Mouse (Mus musculus) liver, adult 2 months (tissue): ENCODE data around the gene Cacna1i. TPM values are rescaled to one million over a fixed set of nuclear protein-coding genes. Genes with fewer than 3 reads are reported as not detected.

Experiments
- DNase-seq: peaks from one replicate; pipeline ENCODE4 v3.0.0-alpha.2; 2011; ENCODE audit warnings: low read depth, low spot score; ENCODE audit errors: extremely low read depth
- H3K27ac ChIP-seq: fragments of 200-500 bp; replicated peaks from 2 replicates; pipeline ENCODE4 v1.5.1; 2012; ENCODE audit warnings: low read depth, mild to moderate bottlenecking, control low read depth, inconsistent platforms, low read length; ENCODE audit not compliant: insufficient read depth
- H3K27me3 ChIP-seq: fragments of 200-500 bp; 2 replicates; pipeline ENCODE4 v1.6.1; 2012; ENCODE audit warnings: mild to moderate bottlenecking, moderate library complexity, low read length, inconsistent platforms; ENCODE audit not compliant: control insufficient read depth, insufficient read depth
- H3K36me3 ChIP-seq: fragments of 200-500 bp; 2 replicates; pipeline ENCODE4 v1.6.1; 2012; ENCODE audit warnings: low read length, inconsistent platforms; ENCODE audit not compliant: control insufficient read depth, insufficient read depth
- H3K4me1 ChIP-seq: fragments of 200-500 bp; 2 replicates; pipeline ENCODE4 v1.6.1; 2011; ENCODE audit warnings: low read length; ENCODE audit not compliant: control insufficient read depth, insufficient read depth
- H3K4me3 ChIP-seq: fragments of 200-500 bp; 2 replicates; pipeline ENCODE4 v1.5.1; 2011; ENCODE audit warnings: low read depth, mild to moderate bottlenecking, control low read depth, low read length, moderate library complexity; ENCODE audit not compliant: insufficient read depth
- H3K79me2 ChIP-seq: fragments of 200-500 bp; 2 replicates; pipeline ENCODE4 v1.6.1; 2012; ENCODE audit warnings: inconsistent platforms, mild to moderate bottlenecking, low read length, moderate library complexity; ENCODE audit not compliant: control insufficient read depth, insufficient read depth
- H3K9ac ChIP-seq: fragments of 200-500 bp; 2 replicates; pipeline ENCODE4 v1.6.1; 2012; ENCODE audit warnings: low read depth, mild to moderate bottlenecking, control low read depth, inconsistent platforms, low read length
- CTCF ChIP-seq: fragments of 200-500 bp; IDR thresholded peaks from 2 replicates; pipeline ENCODE4 v1.5.1; 2011; ENCODE audit warnings: low read depth, low read length, control low read depth
- POLR2A ChIP-seq: fragments of 200-500 bp; IDR thresholded peaks from 2 replicates; pipeline ENCODE4 v1.6.1; 2011; ENCODE audit warnings: low read length, control low read depth; ENCODE audit not compliant: insufficient read depth; ENCODE audit errors: extremely low read depth
- WGBS: fragments of 180-500 bp; shearing (Covaris S2); methylation state at CpG from one replicate; pipeline ENCODE4 v1.1.7; 2018; 5-methylcytosine and 5-hydroxymethylcytosine counted together
- polyA plus RNA-seq: library from polyadenylated mRNA; depleted of rRNA; stranded (reverse); fragments of >200 nt; gene quantifications from 2 replicates; pipeline ENCODE4 v1.2.3, GENCODE M21; 2012
- total RNA-seq: library from RNA; depleted of rRNA; stranded (reverse); fragments of >200 nt; gene quantifications from 2 replicates; pipeline ENCODE4 v1.2.3, GENCODE M21; 2014

Cacna1i gene
- total and polyA plus RNA-seq, 2 experiments: under 0.01 to 0.09 TPM

- H3K4me1 ChIP-seq: no peaks in the 10 kb centered on the region; the same call in 1 of the 2 replicates
- no peak overlapping the region for H3K9ac ChIP-seq
- no peaks in the 10 kb centered on the region for H3K79me2 ChIP-seq
- 42% methylated on average over 10 of the region's 10 CpGs for WGBS
- no peak overlapping the region for H3K27ac ChIP-seq
- peak; percentile 24 for DNase-seq
- H3K27me3 ChIP-seq: no peaks in the 10 kb centered on the region
- TF ChIP-seq CTCF: no peak
- TF ChIP-seq POLR2A: no peak
- no peaks in the 10 kb centered on the region for H3K36me3 ChIP-seq
- no peak overlapping the region for H3K4me3 ChIP-seq
Observed at GRCm38 (mm10) chr15:80343031-80343430, 56.0 kb downstream of the Cacna1i start.

- H3K9ac ChIP-seq: no peak overlapping the region
- H3K27ac ChIP-seq: no peak overlapping the region
- DNase-seq: no peak
- TF ChIP-seq POLR2A (no peak), CTCF (no peak)
- no peak overlapping the region for H3K4me3 ChIP-seq
- no peaks in the 10 kb centered on the region for H3K79me2 ChIP-seq
- H3K36me3 ChIP-seq: no peaks in the 10 kb centered on the region
- 95% methylated on average over 5 of the region's 5 CpGs for WGBS
- no peaks in the 10 kb centered on the region; the same call in 1 of the 2 replicates for H3K4me1 ChIP-seq
- H3K27me3 ChIP-seq: no peaks in the 10 kb centered on the region
Observed at GRCm38 (mm10) chr15:80343731-80344130, 56.7 kb downstream of the Cacna1i start.

GRCm38 (mm10) chr15:80346510-80346909 is 59.5 kb downstream of the Cacna1i start:
- Histone ChIP-seq H3K9ac (no peak overlapping the region), H3K27ac (no peak overlapping the region), H3K36me3 (no peaks in the 10 kb centered on the region), H3K4me3 (no peak overlapping the region), H3K4me1 (no peaks in the 10 kb centered on the region; the same call in 1 of the 2 replicates), H3K79me2 (no peaks in the 10 kb centered on the region), H3K27me3 (no peaks in the 10 kb centered on the region; the same call in 1 of the 2 replicates)
- no peak for TF ChIP-seq POLR2A
- no peak for TF ChIP-seq CTCF
- DNase-seq: no peak
- WGBS: 91% methylated on average over 7 of the region's 7 CpGs

- DNase-seq: no peak
- H3K27me3 ChIP-seq: no peaks in the 10 kb centered on the region; the same call in 1 of the 2 replicates
- no peak overlapping the region for H3K27ac ChIP-seq
- 74% methylated on average over 5 of the region's 5 CpGs for WGBS
- H3K36me3 ChIP-seq: no peaks in the 10 kb centered on the region
- no peak for TF ChIP-seq POLR2A
- no peak for TF ChIP-seq CTCF
- no peaks in the 10 kb centered on the region for H3K79me2 ChIP-seq
- no peak overlapping the region for H3K4me3 ChIP-seq
- H3K9ac ChIP-seq: no peak overlapping the region
- no peaks in the 10 kb centered on the region for H3K4me1 ChIP-seq
Observed at GRCm38 (mm10) chr15:80350431-80350830, 63.4 kb downstream of the Cacna1i start.

- Histone ChIP-seq H3K4me3 (no peak overlapping the region), H3K36me3 (no peaks in the 10 kb centered on the region), H3K79me2 (no peaks in the 10 kb centered on the region), H3K4me1 (no peaks in the 10 kb centered on the region), H3K9ac (no peak overlapping the region), H3K27me3 (no peaks in the 10 kb centered on the region), H3K27ac (no peak overlapping the region)
- no peak for DNase-seq
- 86% methylated on average over 19 of the region's 19 CpGs for WGBS
- TF ChIP-seq POLR2A: no peak
- TF ChIP-seq CTCF: no peak
Observed at GRCm38 (mm10) chr15:80358798-80359197, 71.8 kb downstream of the Cacna1i start.

- no peak overlapping the region for H3K9ac ChIP-seq
- 96% methylated on average over 15 of the region's 15 CpGs for WGBS
- no peak for DNase-seq
- H3K27ac ChIP-seq: no peak overlapping the region
- no peaks in the 10 kb centered on the region for H3K36me3 ChIP-seq
- no peaks in the 10 kb centered on the region for H3K4me1 ChIP-seq
- TF ChIP-seq CTCF: no peak
- TF ChIP-seq POLR2A: no peak
- no peak overlapping the region for H3K4me3 ChIP-seq
- H3K79me2 ChIP-seq: no peaks in the 10 kb centered on the region
- no peaks in the 10 kb centered on the region for H3K27me3 ChIP-seq
Observed at GRCm38 (mm10) chr15:80361780-80362508, 74.9 kb downstream of the Cacna1i start.
